Mouse (Mus musculus) fat pad, adult 2 months (tissue): ENCODE data around the gene 4930522H14Rik.
A peak's percentile ranks its signal among the peaks of the same experiment; 100 is the strongest.

Experiments used
- DNase-seq: peaks from one replicate; pipeline ENCODE4 v3.0.0-alpha.2; 2011; ENCODE audit warnings: low read depth, low spot score; ENCODE audit errors: extremely low read depth

The 4930522H14Rik gene

GRCm38 (mm10) chr4:109531111-109531510, at the start of gene 4930522H14Rik:
TSS of gene 4930522H14Rik (minus strand) at chr4:109531297.
- DNase-seq: no peak

GRCm38 (mm10) chr4:109578356-109578755, 47.3 kb upstream of the 4930522H14Rik start:
- no peak for DNase-seq

GRCm38 (mm10) chr4:109576933-109577332, 45.8 kb upstream of the 4930522H14Rik start:
- DNase-seq: no peak

GRCm38 (mm10) chr4:109574845-109575244, 43.7 kb upstream of the 4930522H14Rik start:
- DNase-seq: no peak

GRCm38 (mm10) chr4:109574331-109574730, 43.2 kb upstream of the 4930522H14Rik start:
- no peak for DNase-seq

- no peak for DNase-seq
Observed at GRCm38 (mm10) chr4:109572632-109573031, 41.5 kb upstream of the 4930522H14Rik start.

GRCm38 (mm10) chr4:109569421-109569820, 38.3 kb upstream of the 4930522H14Rik start:
- no peak for DNase-seq

GRCm38 (mm10) chr4:109568959-109569358, 37.9 kb upstream of the 4930522H14Rik start:
- DNase-seq: no peak

- no peak for DNase-seq
Observed at GRCm38 (mm10) chr4:109564711-109565110, 33.6 kb upstream of the 4930522H14Rik start.

GRCm38 (mm10) chr4:109550338-109551150, 19.4 kb upstream of the 4930522H14Rik start:
- peak; percentile 72 for DNase-seq

- no peak for DNase-seq
Observed at GRCm38 (mm10) chr4:109547306-109547705, 16.2 kb upstream of the 4930522H14Rik start.

GRCm38 (mm10) chr4:109546538-109546937, 15.4 kb upstream of the 4930522H14Rik start:
- no peak for DNase-seq

- DNase-seq: no peak
Observed at GRCm38 (mm10) chr4:109530245-109530816, 766 bp downstream of the 4930522H14Rik start.

- DNase-seq: peak; percentile 23
Observed at GRCm38 (mm10) chr4:109504885-109505284, 26.2 kb downstream of the 4930522H14Rik start.

- no peak for DNase-seq
Observed at GRCm38 (mm10) chr4:109498476-109498875, 32.6 kb downstream of the 4930522H14Rik start.

- no peak for DNase-seq
Observed at GRCm38 (mm10) chr4:109493581-109493980, 37.5 kb downstream of the 4930522H14Rik start.

- no peak for DNase-seq
Observed at GRCm38 (mm10) chr4:109488812-109489211, 42.3 kb downstream of the 4930522H14Rik start.

- peak; percentile 59 for DNase-seq
Observed at GRCm38 (mm10) chr4:109484621-109485020, 46.5 kb downstream of the 4930522H14Rik start, which contains the start of gene Rnf11. TSS of gene Rnf11 (minus strand) at chr4:109484728.

GRCm38 (mm10) chr4:109482701-109483100, 48.4 kb downstream of the 4930522H14Rik start:
- DNase-seq: no peak

GRCm38 (mm10) chr4:109481424-109481823, 49.7 kb downstream of the 4930522H14Rik start:
- no peak for DNase-seq

- DNase-seq: no peak
Observed at GRCm38 (mm10) chr4:109477454-109477853, 53.6 kb downstream of the 4930522H14Rik start.

- no peak for DNase-seq
Observed at GRCm38 (mm10) chr4:109476554-109477014, 54.5 kb downstream of the 4930522H14Rik start.
